Mouse (Mus musculus) heart, postnatal 0 days (tissue): ENCODE data around the gene Nupr1l. TPM values are rescaled to one million over a fixed set of nuclear protein-coding genes. Genes with fewer than 3 reads are reported as not detected.
"Not testable (repeated sequence)": the region's sequence is repeated elsewhere in the genome, so short reads cannot be mapped to it uniquely, and the experiment has no call there.

Experiments
- ATAC-seq: fragments of 200-750 bp; cut with Nextera tagmentation; 2 replicates; pipeline ENCODE4 v1.8.0; 2017; ENCODE audit warnings: low read depth, moderate number of reproducible peaks, moderate library complexity; ENCODE audit not compliant: insufficient read depth
- DNase-seq: peaks from one replicate; pipeline ENCODE4 v3.0.0-alpha.2; 2016; ENCODE audit warnings: low spot score
- H3K27ac ChIP-seq: fragments of 300-500 bp; sonication (generic); 2 replicates; pipeline ENCODE4 v1.5.1; 2014; ENCODE audit warnings: low read depth, mild to moderate bottlenecking
- H3K27me3 ChIP-seq: fragments of 300-500 bp; sonication (generic); 2 replicates; pipeline ENCODE4 v1.6.1; 2014; ENCODE audit warnings: low read length, mixed read lengths; ENCODE audit not compliant: control insufficient read depth, insufficient read depth
- H3K36me3 ChIP-seq: fragments of 300-500 bp; sonication (generic); replicated peaks from 2 replicates; pipeline ENCODE4 v1.6.1; 2014; ENCODE audit warnings: low read length, mixed read lengths; ENCODE audit not compliant: control insufficient read depth, insufficient read depth
- H3K4me1 ChIP-seq: fragments of 300-500 bp; sonication (generic); 2 replicates; pipeline ENCODE4 v1.6.1; 2014; ENCODE audit warnings: antibody characterized with exemption; ENCODE audit not compliant: control insufficient read depth, insufficient read depth
- H3K4me2 ChIP-seq: fragments of 300-500 bp; sonication (generic); 2 replicates; pipeline ENCODE4 v1.6.1; 2014; ENCODE audit warnings: low read depth, mild to moderate bottlenecking, low read length, moderate library complexity
- H3K4me3 ChIP-seq: fragments of 300-500 bp; sonication (generic); 2 replicates; pipeline ENCODE4 v1.5.1; 2014; ENCODE audit warnings: low read depth, low read length
- H3K9ac ChIP-seq: fragments of 300-500 bp; sonication (generic); replicated peaks from 2 replicates; pipeline ENCODE4 v1.6.1; 2014; ENCODE audit warnings: low read depth, low read length, mixed read lengths
- H3K9me3 ChIP-seq: fragments of 300-500 bp; sonication (generic); replicated peaks from 2 replicates; pipeline ENCODE4 v1.6.1; 2016; ENCODE audit warnings: low read length; ENCODE audit not compliant: control insufficient read depth
- CTCF ChIP-seq: IDR thresholded peaks from 2 replicates; pipeline ENCODE4 v1.5.1; 2016; ENCODE audit warnings: antibody characterized with exemption, control low read depth, low read depth
- EP300 ChIP-seq: IDR thresholded peaks from 2 replicates; pipeline ENCODE4 v1.6.1; 2016; ENCODE audit warnings: antibody characterized with exemption, low read depth
- WGBS: fragments of 180-500 bp; shearing (Covaris S2); extraction: QIAGEN DNeasy Blood & Tissue Kit; methylation state at CpG from one replicate; pipeline ENCODE4 v1.1.7; 2014; 5-methylcytosine and 5-hydroxymethylcytosine counted together
- polyA plus RNA-seq: library from polyadenylated mRNA; unstranded; fragments of >200 nt; fragmentation: Nextera tagmentation; extraction: Ambion mirVana; gene quantifications from 2 replicates; pipeline ENCODE4 v1.2.1, GENCODE M21; 2015
- total RNA-seq: library from RNA; depleted of rRNA; stranded (reverse); fragments of >200 nt; gene quantifications from 2 replicates; pipeline ENCODE4 v1.2.3, GENCODE M21; 2014; ENCODE audit warnings: low replicate concordance

Nupr1l gene
- total and polyA plus RNA-seq, 2 experiments from 2014 or later, result 0.38 to 2.7 TPM

- no peaks in the 10 kb centered on the region for H3K36me3 ChIP-seq
- H3K4me2 ChIP-seq, result no peak overlapping the region
- 42% methylated on average over 9 of the region's 9 CpGs for WGBS
- ATAC-seq (no peak), DNase-seq (no peak)
- H3K4me3 ChIP-seq, result no peak overlapping the region
- H3K27ac ChIP-seq, result no peak overlapping the region
- no peaks in the 10 kb centered on the region for H3K9me3 ChIP-seq
- H3K27me3 ChIP-seq, result no peaks in the 10 kb centered on the region
- TF ChIP-seq EP300 (no peak), CTCF (no peak)
- H3K9ac ChIP-seq, result no peak overlapping the region
- H3K4me1 ChIP-seq, result no peaks in the 10 kb centered on the region
Observed at GRCm38 (mm10) chr5:129929924-129930855, 21.9 kb downstream of the Nupr1l start.

GRCm38 (mm10) chr5:129936941-129937340, 28.6 kb downstream of the Nupr1l start:
- WGBS, result 50% methylated on average over 4 of the region's 4 CpGs
- Histone ChIP-seq H3K4me2 (no peak overlapping the region), H3K36me3 (no peaks in the 10 kb centered on the region), H3K27ac (no peak overlapping the region), H3K27me3 (no peaks in the 10 kb centered on the region), H3K4me1 (no peaks in the 10 kb centered on the region), H3K9me3 (no peaks in the 10 kb centered on the region), H3K4me3 (no peak overlapping the region), H3K9ac (no peak overlapping the region)
- ATAC-seq (no peak), DNase-seq (no peak)
- no peak for TF ChIP-seq CTCF
- TF ChIP-seq EP300, result no peak

- 50% methylated on average over 2 of the region's 2 CpGs for WGBS
- no peaks in the 10 kb centered on the region for H3K9me3 ChIP-seq
- DNase-seq, result no peak
Observed at GRCm38 (mm10) chr5:129940281-129940680, 31.9 kb downstream of the Nupr1l start.

GRCm38 (mm10) chr5:129940736-129941494, 32.6 kb downstream of the Nupr1l start:
- Histone ChIP-seq H3K27me3 (no peaks in the 10 kb centered on the region), H3K36me3 (no peaks in the 10 kb centered on the region; the same call in 1 of the 2 replicates), H3K9me3 (no peaks in the 10 kb centered on the region), H3K27ac (no peak overlapping the region), H3K4me3 (peak overlapping the region; percentile 62), H3K9ac (no peak overlapping the region), H3K4me2 (peak overlapping the region; percentile 47), H3K4me1 (peaks cover 5% of the 10 kb centered on the region; the same call in 1 of the 2 replicates)
- DNase-seq (no peak), ATAC-seq (no peak)
- 6% methylated on average over 9 of the region's 9 CpGs for WGBS
- 0 out of 2 replicates have a peak, but pooled peaks have one; percentile 32 for TF ChIP-seq EP300
- TF ChIP-seq CTCF, result no peak

More at GRCm38 (mm10) chr5:129940281-129940680, 31.9 kb downstream of the Nupr1l start:
- H3K9ac ChIP-seq, result no peak overlapping the region
- H3K27me3 ChIP-seq, result no peaks in the 10 kb centered on the region
- no peak for TF ChIP-seq CTCF
- TF ChIP-seq EP300, result no peak
- ATAC-seq, result no peak
- H3K36me3 ChIP-seq, result no peaks in the 10 kb centered on the region; the same call in 1 of the 2 replicates
- H3K4me2 ChIP-seq, result no peak overlapping the region
- H3K27ac ChIP-seq, result no peak overlapping the region
- H3K4me1 ChIP-seq, result peaks cover 5% of the 10 kb centered on the region; the same call in 1 of the 2 replicates
- no peak overlapping the region for H3K4me3 ChIP-seq

- 1% methylated on average over 54 of the region's 59 CpGs for WGBS
- Histone ChIP-seq H3K27ac (peak within 1 kb of the TSS; percentile 76), H3K4me3 (peak within 1 kb of the TSS; percentile 62)
Observed at GRCm38 (mm10) chr5:129941495-129942045, 33.2 kb downstream of the Nupr1l start, which contains the start of gene Vkorc1l1. Gene Vkorc1l1 (plus strand): TSS chr5:129941970.

GRCm38 (mm10) chr5:129942073-129942939, 34.0 kb downstream of the Nupr1l start:
- H3K36me3 ChIP-seq, H3K9me3 ChIP-seq, DNase-seq, H3K27me3 ChIP-seq, H3K4me1 ChIP-seq: not testable (repeated sequence)
- Histone ChIP-seq H3K27ac (peak overlapping the region; percentile 76), H3K9ac (peak overlapping the region; percentile 75), H3K4me2 (peak overlapping the region; percentile 69), H3K4me3 (peak overlapping the region; percentile 62)
- 1% methylated on average over 43 of the region's 82 CpGs for WGBS
- peak; percentile 11 for ATAC-seq

More at GRCm38 (mm10) chr5:129941495-129942045, 33.2 kb downstream of the Nupr1l start, which contains the start of gene Vkorc1l1:
- H3K4me2 ChIP-seq, result peak within 1 kb of the TSS; percentile 69
- H3K9ac ChIP-seq, result peak within 1 kb of the TSS; percentile 75
- no peaks in the 10 kb centered on the region for H3K27me3 ChIP-seq
- no peaks in the 10 kb centered on the region for H3K9me3 ChIP-seq
- DNase-seq (peak; percentile 99), ATAC-seq (peak; percentile 94)
- no peaks in the 10 kb centered on the region; the same call in 1 of the 2 replicates for H3K36me3 ChIP-seq
- TF ChIP-seq EP300 (no peak), CTCF (no peak)
- H3K4me1 ChIP-seq, result peaks cover 5% of the 10 kb centered on the region; the same call in 1 of the 2 replicates
